Mouse (Mus musculus) myocyte (in vitro differentiated cells): ENCODE measurements around the gene Uap1.

Experiments
- MAX ChIP-seq: IDR thresholded peaks from one replicate; pipeline ENCODE4 v1.6.1; 2011; ENCODE audit warnings: low read depth, mild to moderate bottlenecking, control low read depth
- MYOG ChIP-seq, 3 experiments: IDR thresholded peaks; one replicate each; pipeline ENCODE4 v1.6.1; 2011; ENCODE audit warnings: control low read depth in 2 of 3, low read depth in 2 of 3, mild to moderate bottlenecking in 2 of 3; ENCODE audit not compliant: insufficient read length in 2 of 3, control insufficient read depth in 1 of 3, insufficient read depth in 1 of 3
- POLR2A ChIP-seq: IDR thresholded peaks from one replicate; pipeline ENCODE4 v1.6.1; 2011; ENCODE audit warnings: low read depth, mild to moderate bottlenecking, control low read depth, moderate library complexity; ENCODE audit not compliant: insufficient read length
- POLR2AphosphoS2 ChIP-seq: IDR thresholded peaks from one replicate; pipeline ENCODE4 v1.6.1; 2011; ENCODE audit warnings: low read depth, control low read depth; ENCODE audit not compliant: insufficient read length

DNA sequence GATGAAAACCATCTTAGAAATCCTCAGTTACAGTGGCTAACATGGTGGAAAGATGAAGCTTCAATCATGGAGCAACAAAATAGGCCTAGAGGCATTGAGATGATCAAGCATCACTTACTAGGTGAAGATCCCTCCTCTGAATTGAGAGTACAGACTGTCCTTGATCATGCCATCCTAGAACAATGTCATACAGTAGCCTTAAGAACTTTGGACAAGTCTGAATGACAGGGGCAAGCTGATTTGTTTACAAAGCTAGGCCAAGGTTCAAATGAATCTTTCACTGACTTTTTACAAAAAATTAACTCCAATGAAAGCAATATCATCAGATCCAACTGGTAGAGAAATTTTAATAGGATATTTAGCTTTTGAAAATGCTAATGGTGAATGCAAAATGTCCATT, 45.6 kb upstream of the Uap1 start:
- no peak for TF ChIP-seq MAX
- TF ChIP-seq POLR2A, result no peak
- TF ChIP-seq MYOG (IDR thresholded peaks at IDR 0.05; ENCODE audit: control insufficient read depth in 1 of 3, insufficient read depth in 1 of 3, insufficient read length in 2 of 3, low read depth in 2 of 3), result no peak
- TF ChIP-seq POLR2AphosphoS2, result no peak
